In genomic region chr13:95475124-95475523, GRCm38 (mm10) we compare ENCODE assay signal across 23 mouse cellular contexts. TPM values are rescaled to one million over a fixed set of nuclear protein-coding genes. Genes with fewer than 3 reads are reported as not detected.
A peak's percentile ranks its signal among the peaks of the same experiment; 100 is the strongest.
DNase-seq lines count a peak whose midpoint lies in the region; ATAC-seq and TF ChIP-seq lines count a peak whose summit lies in the region.
"Had no signal": no experiment of that assay in that cellular context is flagged by ENCODE, and none has a peak within 500 bp of the region (broad histone marks: within the 10 kb centered on the region; RNA-seq: fewer than 3 reads in every experiment).

No protein-coding gene starts in this region.

- peaks cover 81% of the 10 kb centered on the region for H3K4me1 ChIP-seq in G1E (ENCODE audit: insufficient read depth, low read depth, low read length)
- H3K4me1 ChIP-seq in liver, embryonic 14.5 days (replicated peaks; ENCODE audit: control insufficient read depth in 2 of 2, insufficient read depth in 2 of 2, low read length in 1 of 2): peaks cover 7 to 24% of the 10 kb centered on the region in 2 experiments
- no peaks in the 10 kb centered on the region for H3K4me1 ChIP-seq in forebrain, embryonic 14.5 days (ENCODE audit: control insufficient read depth, insufficient read depth, low read length)
- no peaks in the 10 kb centered on the region for H3K4me1 ChIP-seq in forebrain, postnatal 0 days (ENCODE audit: insufficient read depth)
- no peaks in the 10 kb centered on the region for H3K4me1 ChIP-seq in lung, adult 2 months (ENCODE audit: control insufficient read depth, insufficient read depth, low read length)
- H3K4me1 ChIP-seq: embryonic facial prominence, embryonic 10.5 days; forebrain, embryonic 13.5 days; hindbrain, embryonic 10.5 days had no signal

- H3K27me3 ChIP-seq in G1E (ENCODE audit: insufficient read depth, low read length): no peaks in the 10 kb centered on the region
- no peaks in the 10 kb centered on the region for H3K27me3 ChIP-seq in liver, embryonic 14.5 days (ENCODE audit: control insufficient read depth, insufficient read depth, low read length)
- no peaks in the 10 kb centered on the region for H3K27me3 ChIP-seq in forebrain, embryonic 14.5 days (replicated peaks; ENCODE audit: control insufficient read depth, insufficient read depth, low read length)
- no peaks in the 10 kb centered on the region for H3K27me3 ChIP-seq in forebrain, postnatal 0 days (ENCODE audit: insufficient read depth, low read length)
- H3K27me3 ChIP-seq: forebrain, embryonic 13.5 days had no signal

- H3K9me3 ChIP-seq in G1E (replicated peaks): no peaks in the 10 kb centered on the region
- H3K9me3 ChIP-seq in liver, embryonic 14.5 days (ENCODE audit: control insufficient read depth, low read length): no peaks in the 10 kb centered on the region
- H3K9me3 ChIP-seq in forebrain, embryonic 14.5 days (replicated peaks; ENCODE audit: control insufficient read depth, low read length): no peaks in the 10 kb centered on the region
- no peaks in the 10 kb centered on the region for H3K9me3 ChIP-seq in forebrain, postnatal 0 days (ENCODE audit: low read length)
- H3K9me3 ChIP-seq: embryonic facial prominence, embryonic 10.5 days; forebrain, embryonic 13.5 days; heart, embryonic 12.5 days; hindbrain, embryonic 10.5 days had no signal

- no peaks in the 10 kb centered on the region for H3K36me3 ChIP-seq in G1E (replicated peaks)
- no peaks in the 10 kb centered on the region for H3K36me3 ChIP-seq in liver, embryonic 14.5 days (replicated peaks; ENCODE audit: control insufficient read depth, insufficient read depth, low read depth)
- no peaks in the 10 kb centered on the region for H3K36me3 ChIP-seq in forebrain, embryonic 14.5 days (ENCODE audit: control insufficient read depth, insufficient read depth, low read length)
- no peaks in the 10 kb centered on the region for H3K36me3 ChIP-seq in forebrain, postnatal 0 days (ENCODE audit: insufficient read depth)
- H3K36me3 ChIP-seq: embryonic facial prominence, embryonic 10.5 days; heart, embryonic 12.5 days; hindbrain, embryonic 10.5 days had no signal

- peak overlapping the region; percentile 15; the same call in 1 of the 2 replicates for H3K4me3 ChIP-seq in G1E (ENCODE audit: low read depth, low read length)
- H3K4me3 ChIP-seq in liver, embryonic 14.5 days (ENCODE audit: insufficient read depth in 1 of 2, low read depth in 2 of 2, low read length in 2 of 2): no peak overlapping the region
- H3K4me3 ChIP-seq in forebrain, embryonic 14.5 days (ENCODE audit: low read depth, low read length): no peak overlapping the region
- H3K4me3 ChIP-seq in forebrain, postnatal 0 days (ENCODE audit: low read depth, low read length): no peak overlapping the region
- no peak overlapping the region for H3K4me3 ChIP-seq in lung, adult 2 months (replicated peaks; ENCODE audit: extremely low read depth, low read depth, low read length)
- H3K4me3 ChIP-seq: embryonic facial prominence, embryonic 10.5 days; forebrain, embryonic 13.5 days; heart, adult 2 months; heart, embryonic 12.5 days; hindbrain, embryonic 10.5 days had no signal

- no peak overlapping the region for H3K9ac ChIP-seq in liver, embryonic 14.5 days (replicated peaks)
- no peak overlapping the region for H3K9ac ChIP-seq in forebrain, embryonic 14.5 days (ENCODE audit: low read length)
- no peak overlapping the region for H3K9ac ChIP-seq in forebrain, postnatal 0 days
- H3K9ac ChIP-seq: forebrain, embryonic 13.5 days; heart, embryonic 12.5 days; hindbrain, embryonic 14.5 days had no signal

- TF ChIP-seq POLR2A in lung, adult 2 months (IDR thresholded peaks at IDR 0.05; ENCODE audit: borderline replicate concordance, extremely low read depth, low read depth, low read length): no peak

- TF ChIP-seq EP300 in liver, embryonic 14.5 days (IDR thresholded peaks at IDR 0.05; ENCODE audit: low read depth): peak; percentile 68

- peak overlapping the region; percentile 43 for H3K4me2 ChIP-seq in liver, embryonic 14.5 days (ENCODE audit: low read depth)
- no peak overlapping the region for H3K4me2 ChIP-seq in forebrain, embryonic 14.5 days (ENCODE audit: low read length)
- no peak overlapping the region for H3K4me2 ChIP-seq in forebrain, postnatal 0 days (ENCODE audit: low read depth)
- H3K4me2 ChIP-seq: forebrain, embryonic 13.5 days; heart, embryonic 12.5 days; hindbrain, embryonic 14.5 days had no signal

- DNase-seq in G1E (ENCODE audit: low spot score) (peak; percentile 58), liver (peak; percentile 49)
- no peak for DNase-seq in liver, embryonic 14.5 days (ENCODE audit: low read depth in 3 of 3, low spot score in 3 of 3)
- DNase-seq in forebrain, embryonic 14.5 days (ENCODE audit: low spot score): no peak
- DNase-seq in forebrain, postnatal 0 days: no peak
- no peak for DNase-seq in lung, adult 2 months
- DNase-seq: adrenal gland, adult 8-10 months; adrenal gland, postnatal 36 days; cerebellum, adult 2 months; cerebellum, postnatal 10 days; gastrocnemius, postnatal 14 days; heart, adult 2 months had no signal

- WGBS in liver, embryonic 14.5 days (ENCODE audit: insufficient replicate concordance): 14% methylated on average over 7 of the region's 7 CpGs
- WGBS in forebrain, embryonic 14.5 days: 68% methylated on average over 7 of the region's 7 CpGs
- WGBS in forebrain, postnatal 0 days: 63% methylated on average over 7 of the region's 7 CpGs
- WGBS in lung, adult 2 months: 33% methylated on average over 7 of the region's 7 CpGs

- TF ChIP-seq CTCF in G1E (IDR thresholded peaks at IDR 0.05; ENCODE audit: low read depth, low read length): no peak
- TF ChIP-seq CTCF in liver, embryonic 14.5 days (IDR thresholded peaks at IDR 0.05; ENCODE audit: low read depth): no peak
- no peak for TF ChIP-seq CTCF in forebrain, postnatal 0 days (IDR thresholded peaks at IDR 0.05; ENCODE audit: low read depth)
- TF ChIP-seq CTCF in lung, adult 2 months (IDR thresholded peaks at IDR 0.05; ENCODE audit: insufficient read depth, low read length): no peak

- ATAC-seq in G1E (ENCODE audit: extremely low read depth, insufficient number of reproducible peaks, low FRiP score, poor library complexity, severe bottlenecking): peak; percentile 77
- peak; percentile 66 for ATAC-seq in liver, embryonic 14.5 days (ENCODE audit: insufficient read depth)
- ATAC-seq in megakaryocyte progenitor cell, adult 5-6 weeks (replicated peaks; ENCODE audit: poor library complexity): 0 out of 2 replicates have a peak, but pooled peaks have one; percentile 38
- ATAC-seq in forebrain, embryonic 14.5 days: no peak
- ATAC-seq in forebrain, postnatal 0 days: no peak
- ATAC-seq: forebrain, embryonic 13.5 days had no signal

- no peak overlapping the region for H3K27ac ChIP-seq in liver, embryonic 14.5 days
- H3K27ac ChIP-seq in forebrain, embryonic 14.5 days (ENCODE audit: low read depth, low read length): no peak overlapping the region
- no peak overlapping the region for H3K27ac ChIP-seq in forebrain, postnatal 0 days (ENCODE audit: low read depth, low read length)
- H3K27ac ChIP-seq: embryonic facial prominence, embryonic 10.5 days; forebrain, embryonic 13.5 days; heart, adult 2 months; hindbrain, embryonic 10.5 days; hindbrain, embryonic 14.5 days had no signal

RNA-seq across cellular contexts. Expression of gene S100z, which starts 3.4 kb away (rescaled TPM):
- total RNA-seq in G1E (2014; fragmentation: Nextera tagmentation): not detected in 2 replicates
- not detected in 2 replicates for total RNA-seq in G1E (2017)
- not detected in 2 replicates for polyA plus RNA-seq in G1E (2012)
- not detected in 2 replicates for polyA plus RNA-seq in liver, embryonic 14.5 days (2012; rRNA removed)
- polyA plus RNA-seq in liver, embryonic 14.5 days (2014; fragmentation: Nextera tagmentation; extraction: Ambion mirVana): not detected in 2 replicates
- total RNA-seq in megakaryocyte progenitor cell, adult 5-6 weeks (2015): not detected in 2 replicates
- not detected in 2 replicates for total RNA-seq in megakaryocyte progenitor cell, adult 5-6 weeks (2017)
- polyA plus RNA-seq in forebrain, embryonic 14.5 days (2014; fragmentation: Nextera tagmentation; extraction: Ambion mirVana): not detected in 2 replicates
- total RNA-seq in forebrain, postnatal 0 days (2014; rRNA removed): not detected in 2 replicates
- not detected in 2 replicates for polyA plus RNA-seq in forebrain, postnatal 0 days (2015; fragmentation: Nextera tagmentation; extraction: Ambion mirVana)
- polyA plus RNA-seq in lung, adult 2 months (2012; rRNA removed): 0.49 TPM in 1 of 2 replicates, not detected in the other
- total RNA-seq: adrenal gland, adult 8-10 months; adrenal gland, postnatal 36 days; CH12.LX; heart, adult 2 months; heart, postnatal 25 days had no signal
- polyA plus RNA-seq: cerebellum, adult 2 months; forebrain, embryonic 13.5 days; frontal cortex, adult 2 months; heart, adult 2 months; heart, embryonic 12.5 days; heart, embryonic 16.5 days; hindbrain, embryonic 10.5 days; hindbrain, embryonic 14.5 days had no signal

RNA-seq across cellular contexts. Expression of gene Crhbp, which starts 30.4 kb away (rescaled TPM):
- total RNA-seq in G1E (2014; fragmentation: Nextera tagmentation) (0.45 and 0.58 TPM in 2 replicates), G1E (2017) (not detected in 2 replicates)
- polyA plus RNA-seq in G1E (2012): not detected in 2 replicates
- polyA plus RNA-seq in liver, embryonic 14.5 days (2012; rRNA removed): 0.04 and 0.05 TPM in 2 replicates
- polyA plus RNA-seq in liver, embryonic 14.5 days (2014; fragmentation: Nextera tagmentation; extraction: Ambion mirVana): not detected in 2 replicates
- total RNA-seq in megakaryocyte progenitor cell, adult 5-6 weeks (2015): not detected in 2 replicates
- total RNA-seq in megakaryocyte progenitor cell, adult 5-6 weeks (2017): not detected in 2 replicates
- 0.75 and 1.1 TPM in 2 replicates for polyA plus RNA-seq in forebrain, embryonic 14.5 days (2014; fragmentation: Nextera tagmentation; extraction: Ambion mirVana)
- total RNA-seq in forebrain, postnatal 0 days (2014; rRNA removed): 4.5 and 4.6 TPM in 2 replicates
- polyA plus RNA-seq in forebrain, postnatal 0 days (2015; fragmentation: Nextera tagmentation; extraction: Ambion mirVana): 5.1 and 5.5 TPM in 2 replicates
- not detected in 2 replicates for polyA plus RNA-seq in lung, adult 2 months (2012; rRNA removed)
- total RNA-seq: adrenal gland, adult 8-10 months; CH12.LX; gastrocnemius, adult 18-20 months; gastrocnemius, postnatal 14 days; heart, adult 2 months; heart, postnatal 25 days had no signal
- polyA plus RNA-seq: heart, adult 2 months had no signal

RNA-seq across cellular contexts. Expression of gene F2rl1, which starts 49.9 kb away (rescaled TPM):
- total RNA-seq in G1E (2014; fragmentation: Nextera tagmentation): not detected in 2 replicates
- total RNA-seq in G1E (2017): 0.05 and 0.06 TPM in 2 replicates
- polyA plus RNA-seq in G1E (2012): not detected in 2 replicates
- 0.71 and 0.84 TPM in 2 replicates for polyA plus RNA-seq in liver, embryonic 14.5 days (2012; rRNA removed)
- 0.30 and 0.67 TPM in 2 replicates for polyA plus RNA-seq in liver, embryonic 14.5 days (2014; fragmentation: Nextera tagmentation; extraction: Ambion mirVana)
- 0.15 and 0.27 TPM in 2 replicates for total RNA-seq in megakaryocyte progenitor cell, adult 5-6 weeks (2015)
- 0.04 and 0.61 TPM in 2 replicates for total RNA-seq in megakaryocyte progenitor cell, adult 5-6 weeks (2017)
- 0.17 and 0.30 TPM in 2 replicates for polyA plus RNA-seq in forebrain, embryonic 14.5 days (2014; fragmentation: Nextera tagmentation; extraction: Ambion mirVana)
- 0.19 and 0.23 TPM in 2 replicates for total RNA-seq in forebrain, postnatal 0 days (2014; rRNA removed)
- polyA plus RNA-seq in forebrain, postnatal 0 days (2015; fragmentation: Nextera tagmentation; extraction: Ambion mirVana): 0.05 and 0.13 TPM in 2 replicates
- polyA plus RNA-seq in lung, adult 2 months (2012; rRNA removed): 10.7 and 12.4 TPM in 2 replicates
- total RNA-seq: CH12.LX had no signal
- polyA plus RNA-seq: heart, embryonic 12.5 days; hindbrain, embryonic 14.5 days had no signal

Comparison
In these comparisons a context has a peak if more than half of its experiments do, and no peak if none do; other contexts are left out.
1. DNase-seq: peak in G1E (single experiment) and liver (single experiment); none in liver, embryonic 14.5 days (0 of 3), forebrain, embryonic 14.5 days (single experiment), forebrain, postnatal 0 days (single experiment) and lung, adult 2 months (single experiment).
2. ATAC-seq: peak in G1E (single experiment), liver, embryonic 14.5 days (single experiment) and megakaryocyte progenitor cell, adult 5-6 weeks (single experiment); none in forebrain, embryonic 14.5 days (single experiment) and forebrain, postnatal 0 days (single experiment).